Mouse (Mus musculus) spleen, embryonic (tissue): ENCODE measurements at regions not wholly inside any gene's neighbourhood (a gene's known extent, or its start where the extent isn't known, plus 50 kb on each side); places are given as distances from the start of the nearest gene placed in this dataset.

Experiments
- CTCF ChIA-PET: fragments of 350-600 bp; sonication (Branson Sonifier 250); formaldehyde crosslinking; loops from one replicate; lab custom pipeline; 2022; lab: Charles Lee

DNA sequence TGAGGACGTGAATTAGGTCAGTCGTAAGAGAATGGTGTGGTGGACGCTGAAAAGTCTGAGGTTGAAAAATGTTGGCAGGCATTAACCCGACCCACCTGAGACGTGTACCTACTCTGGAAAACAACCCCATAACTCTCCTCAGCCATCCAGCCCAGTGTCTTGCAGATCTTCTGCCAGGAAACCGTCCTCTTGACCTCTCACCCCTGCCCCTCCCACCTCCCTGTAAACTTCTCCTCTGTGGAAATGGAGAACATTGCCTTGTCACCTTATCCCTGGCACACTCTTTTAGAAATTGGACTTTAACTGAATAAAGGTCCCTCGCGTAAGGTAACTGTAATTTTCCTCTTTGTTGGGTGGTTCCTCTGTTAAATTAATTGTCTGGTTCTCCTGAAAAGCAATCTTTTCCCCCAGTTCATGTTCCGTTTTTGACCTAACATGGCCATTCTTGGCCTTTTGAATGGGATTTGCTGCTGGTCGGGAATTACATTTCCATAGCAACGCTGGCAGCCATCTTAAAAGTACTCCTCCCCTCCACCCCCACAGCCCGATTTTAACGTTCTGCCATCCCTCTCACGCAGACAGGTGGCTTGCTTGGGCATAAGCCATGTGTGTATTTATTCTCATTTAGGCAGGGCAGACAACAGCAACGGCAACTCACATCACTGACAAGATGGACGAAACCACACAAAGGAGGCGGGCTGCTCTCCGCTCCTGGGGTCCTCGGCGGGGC lies 196.8 kb upstream of the 4931429L15Rik start:
- CTCF ChIA-PET = no interaction called here

DNA sequence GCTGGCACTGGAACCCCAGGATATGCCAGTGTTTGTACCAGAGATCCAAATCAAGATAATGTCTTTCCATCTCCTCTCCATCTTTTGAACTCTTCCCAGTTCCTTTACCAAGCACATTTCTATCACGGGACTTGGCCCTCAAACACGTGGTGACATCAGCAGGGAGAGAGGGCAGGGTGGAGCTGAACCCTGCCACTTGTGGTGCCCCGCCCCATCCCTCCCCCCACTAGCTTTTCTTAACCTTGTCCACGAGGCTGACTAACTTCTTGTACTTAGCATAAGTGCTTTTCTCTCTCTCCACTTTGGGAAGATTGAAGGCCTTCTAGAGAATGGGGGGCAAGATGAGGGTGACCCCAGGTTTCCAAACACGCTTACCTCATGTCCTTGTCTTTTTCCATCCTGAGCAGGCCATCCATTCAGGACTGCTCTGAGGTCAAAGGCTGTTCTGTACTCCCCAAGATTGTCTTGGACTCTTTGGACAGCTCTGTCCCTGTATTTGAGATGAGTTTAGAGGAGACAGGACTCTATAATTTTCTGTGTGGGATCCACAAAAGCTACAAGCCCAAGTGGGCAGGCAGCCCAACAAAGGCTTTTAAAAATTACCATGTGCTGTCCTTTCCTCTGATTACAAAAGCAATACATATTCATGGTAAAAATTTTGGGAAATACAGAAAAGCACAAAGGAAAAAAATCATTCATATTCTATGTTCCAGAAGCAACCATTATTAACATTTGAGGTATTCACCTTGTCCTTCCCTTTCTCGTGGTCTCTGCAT lies 192.7 kb upstream of the 4931429L15Rik start:
- CTCF ChIA-PET = no interaction called here

DNA sequence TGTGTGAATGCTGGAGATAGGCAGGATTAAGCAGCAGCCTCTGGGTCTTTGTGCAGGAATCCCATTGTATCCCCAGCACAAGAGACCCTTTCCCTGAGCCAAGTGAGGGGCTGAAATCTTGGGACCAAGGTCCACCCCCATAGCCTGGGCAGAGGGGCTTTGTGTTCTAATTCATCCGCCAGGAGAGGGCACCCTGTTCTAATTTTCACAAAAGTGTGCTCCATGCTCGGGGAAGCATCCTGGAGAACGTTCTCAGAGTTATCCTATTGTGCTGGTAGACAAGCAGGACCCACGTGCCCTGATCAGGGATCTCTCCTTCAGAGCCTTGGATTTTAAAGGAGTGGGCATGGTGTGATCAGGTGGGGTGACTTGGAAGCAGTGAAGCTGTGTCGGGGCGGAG lies 191.5 kb upstream of the 4931429L15Rik start:
- CTCF ChIA-PET = no interaction called here

DNA sequence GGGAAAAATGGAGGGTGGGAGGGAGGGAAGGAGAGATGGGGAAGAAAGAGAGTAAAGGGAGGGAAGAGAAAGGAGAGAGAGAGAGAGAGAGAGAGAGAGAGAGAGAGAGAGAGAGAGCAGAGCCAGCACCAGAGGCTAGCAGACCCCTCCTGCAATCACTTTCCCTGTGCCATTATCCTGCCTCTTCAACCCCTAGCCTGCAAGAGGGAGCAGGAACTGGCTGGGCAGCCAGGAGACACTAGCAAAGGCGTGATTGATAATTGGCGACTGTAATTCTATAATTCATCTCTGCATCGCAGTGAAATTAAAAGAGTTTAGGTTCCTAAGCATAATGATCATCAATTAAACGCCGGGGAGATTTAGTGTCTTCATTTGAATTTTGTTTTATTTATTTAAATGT lies 190.1 kb upstream of the 4931429L15Rik start:
- CTCF ChIA-PET = no interaction called here

DNA sequence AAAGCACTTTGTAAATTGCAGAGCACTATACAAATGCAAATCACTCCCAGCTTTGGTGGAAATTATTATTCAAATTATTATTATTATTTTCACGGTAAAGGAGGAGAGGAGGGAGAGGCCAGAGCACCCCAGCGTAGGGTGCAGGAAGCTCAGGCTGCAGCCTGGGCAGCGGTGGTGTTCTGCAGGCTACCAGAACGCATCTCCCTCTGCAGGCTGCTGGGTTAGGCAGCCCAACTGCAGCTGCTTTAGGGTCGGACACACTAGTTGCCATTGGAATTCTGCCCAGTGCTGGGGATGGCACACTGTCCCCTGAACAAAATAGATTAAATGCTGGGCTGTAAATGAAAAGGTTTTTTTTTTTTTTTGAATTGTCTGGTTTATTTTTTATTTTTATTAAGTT lies 189.7 kb upstream of the 4931429L15Rik start:
- CTCF ChIA-PET = no interaction called here

DNA sequence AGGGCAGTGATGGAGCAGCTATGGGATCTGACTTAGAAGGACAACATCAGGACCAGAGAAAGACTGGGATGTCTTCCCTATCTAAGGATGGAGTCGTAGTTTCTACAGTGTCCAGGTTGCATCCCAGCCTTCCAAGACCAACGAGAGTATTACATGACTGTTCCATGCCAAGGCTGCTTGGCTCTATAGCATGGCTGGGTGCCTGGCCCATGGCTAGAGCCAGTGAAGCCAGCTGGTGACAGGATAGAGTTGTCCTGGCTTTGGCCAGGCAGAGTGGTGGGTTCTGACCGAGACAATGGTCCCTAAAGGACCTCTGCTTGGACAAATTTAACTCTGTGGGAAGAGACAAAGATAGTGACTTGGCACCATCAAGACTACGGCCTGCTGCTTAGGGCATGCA lies 187.2 kb upstream of the 4931429L15Rik start:
- CTCF ChIA-PET = no interaction called here

DNA sequence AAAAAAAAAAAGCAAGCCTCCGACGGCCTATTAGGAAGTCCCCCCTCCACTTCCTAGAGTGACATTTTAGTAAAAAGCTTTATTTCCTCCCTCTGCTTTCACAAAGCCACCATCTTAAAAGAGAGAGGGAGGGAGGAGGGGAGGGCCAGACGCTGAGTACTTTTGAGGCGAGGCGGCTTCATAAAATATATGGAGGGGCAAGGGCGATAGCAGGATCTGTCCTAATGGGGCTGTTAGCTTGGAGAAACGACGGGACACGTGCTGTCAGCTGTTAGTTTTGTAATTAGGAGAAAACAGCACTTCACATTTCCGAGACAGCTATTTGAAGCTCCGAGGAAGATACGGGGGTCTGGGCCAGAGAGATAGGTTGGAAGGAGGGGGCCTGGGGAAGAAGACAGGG lies 184.8 kb upstream of the 4931429L15Rik start:
- CTCF ChIA-PET = no interaction called here

DNA sequence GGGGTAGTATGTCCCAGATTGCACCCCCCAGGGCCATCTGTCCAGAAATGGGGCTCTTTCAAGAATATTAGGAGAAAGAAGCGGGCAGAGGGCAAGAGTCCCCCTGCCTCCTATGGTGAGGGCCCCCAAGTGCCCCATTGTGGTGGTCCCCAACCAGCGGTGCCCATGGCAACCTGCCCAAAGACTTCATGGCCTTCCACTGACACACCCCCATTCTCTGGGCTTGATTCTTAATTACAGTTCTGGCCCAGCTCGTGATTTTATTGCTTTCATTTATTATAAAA lies 184.3 kb upstream of the 4931429L15Rik start:
- CTCF ChIA-PET = no interaction called here

DNA sequence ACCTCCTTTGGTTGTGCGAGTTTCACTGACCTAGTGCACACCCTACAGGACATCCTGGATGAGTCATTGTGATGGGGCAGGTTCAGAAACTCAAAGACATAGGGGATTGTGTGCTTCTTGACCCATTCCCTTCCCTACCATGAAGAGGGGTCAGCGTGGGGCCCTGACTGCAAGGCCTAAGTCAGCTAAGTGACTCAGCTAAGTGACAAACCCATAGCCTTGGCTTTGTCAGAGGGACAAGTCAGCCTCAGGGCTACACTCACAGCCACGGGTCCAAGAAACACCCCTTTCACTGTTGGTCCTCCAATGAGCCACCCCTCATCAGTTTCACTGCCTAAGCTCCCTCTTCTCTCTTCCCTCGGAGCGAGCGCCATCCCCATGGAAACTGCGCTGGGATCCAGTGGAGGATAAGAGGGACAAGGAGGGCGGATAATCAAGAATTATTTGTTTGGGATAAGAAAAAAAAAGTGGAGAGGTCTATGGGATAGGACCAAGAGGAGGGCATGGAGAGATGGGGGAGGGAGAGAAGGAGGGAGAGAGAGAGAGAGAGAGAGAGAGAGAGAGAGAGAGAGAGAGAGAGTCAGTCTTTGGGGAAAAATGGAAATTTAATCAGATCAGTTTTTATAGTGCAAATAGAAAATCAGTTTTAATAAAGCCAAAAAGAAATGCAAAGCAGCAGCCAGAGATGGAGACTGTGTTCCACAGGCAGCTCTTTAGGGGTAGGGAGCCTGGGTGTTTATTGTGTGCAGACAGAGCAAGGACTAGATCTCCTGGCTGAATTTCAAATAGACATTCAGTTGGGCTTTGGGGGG lies 183.7 kb upstream of the 4931429L15Rik start:
- CTCF ChIA-PET = no interaction called here

DNA sequence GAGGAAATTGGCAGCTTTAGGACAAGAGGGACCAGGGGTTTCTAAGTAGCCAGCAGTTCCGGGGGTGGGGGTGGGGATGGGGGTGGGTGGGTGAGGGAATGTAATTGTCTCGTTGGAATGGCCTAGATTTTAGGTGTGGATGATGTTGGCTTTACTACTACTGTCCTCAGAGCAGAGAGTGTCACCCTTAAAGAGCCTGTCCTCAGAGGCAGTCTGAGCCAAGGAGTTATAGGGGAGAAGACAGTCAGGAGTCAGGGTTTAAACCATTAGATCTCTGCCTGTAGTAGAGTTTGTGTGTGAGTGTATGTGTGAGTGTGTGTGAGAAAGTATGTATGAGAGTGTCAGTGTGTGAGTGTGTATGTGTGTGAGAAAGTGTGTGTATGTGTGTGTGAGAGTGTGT lies 179.6 kb upstream of the 4931429L15Rik start:
- CTCF ChIA-PET = no interaction called here

DNA sequence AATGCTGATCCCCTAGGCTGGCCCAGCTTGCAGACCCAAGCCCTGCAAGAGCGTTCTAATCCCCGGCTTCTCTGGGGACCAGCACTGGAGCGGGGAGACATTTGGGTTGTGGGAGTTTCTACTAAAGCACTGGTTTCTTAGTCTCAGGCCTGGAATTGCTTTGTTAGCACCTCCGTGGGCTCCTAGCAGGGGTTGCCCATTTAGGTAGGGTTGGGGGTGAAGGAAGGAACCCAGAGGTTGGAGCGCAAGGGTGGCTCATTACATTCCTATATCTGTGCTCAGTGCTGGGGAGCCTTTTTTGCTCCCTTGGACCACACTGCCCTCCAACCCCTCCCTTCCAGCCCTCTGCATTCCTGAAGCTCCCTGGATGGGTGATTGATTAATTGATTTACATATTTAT lies 179.1 kb upstream of the 4931429L15Rik start:
- CTCF ChIA-PET = no interaction called here

DNA sequence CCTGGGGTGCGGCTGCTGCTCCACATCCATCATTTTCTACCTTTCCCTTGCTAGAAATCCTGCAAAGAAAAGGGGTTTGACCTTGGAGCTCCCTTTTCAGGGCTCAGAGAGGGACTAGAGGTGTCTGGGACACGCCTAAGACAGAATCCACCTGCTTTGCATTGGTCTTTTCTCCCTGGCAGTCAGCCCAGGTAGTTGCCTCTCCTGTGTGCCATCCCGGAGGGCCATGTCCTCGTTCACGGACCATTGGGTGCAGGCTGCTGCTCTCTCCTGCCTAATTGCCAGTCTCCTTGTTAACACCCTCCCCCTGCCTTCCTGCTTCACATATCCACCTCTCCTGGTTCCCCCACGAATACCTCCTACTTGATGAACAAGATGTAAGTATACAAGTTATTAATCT lies 175.5 kb upstream of the 4931429L15Rik start:
- CTCF ChIA-PET = no interaction called here

DNA sequence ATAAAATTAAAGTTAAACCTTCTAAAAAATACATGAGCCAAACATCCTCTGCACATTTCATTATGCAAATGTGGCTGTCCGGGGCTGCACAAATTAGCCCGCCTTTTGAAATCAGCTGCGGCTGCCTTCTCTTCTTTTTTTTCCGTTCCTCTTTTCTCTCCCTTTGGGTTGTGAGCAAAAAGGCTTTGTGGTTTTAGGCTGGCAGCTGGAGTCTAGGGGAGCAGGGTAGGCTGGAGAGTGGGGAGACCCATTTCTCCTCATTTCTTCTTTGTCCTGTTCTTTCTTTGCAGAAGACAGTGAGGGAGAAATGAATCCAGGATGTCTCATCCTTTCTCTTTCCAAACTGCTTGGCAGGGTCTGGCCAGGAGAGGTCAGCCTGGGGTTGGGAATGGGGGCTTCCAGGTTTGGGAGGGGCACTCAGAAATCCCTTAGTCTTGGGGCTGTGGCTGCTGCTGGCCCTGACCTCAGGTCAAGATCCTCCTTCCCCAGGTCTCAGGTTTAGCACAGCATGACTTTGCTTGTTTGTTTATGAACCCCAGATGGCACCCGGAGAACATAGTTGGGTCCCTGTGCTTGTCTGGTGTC lies 163.2 kb upstream of the 4931429L15Rik start:
- CTCF ChIA-PET = no interaction called here

DNA sequence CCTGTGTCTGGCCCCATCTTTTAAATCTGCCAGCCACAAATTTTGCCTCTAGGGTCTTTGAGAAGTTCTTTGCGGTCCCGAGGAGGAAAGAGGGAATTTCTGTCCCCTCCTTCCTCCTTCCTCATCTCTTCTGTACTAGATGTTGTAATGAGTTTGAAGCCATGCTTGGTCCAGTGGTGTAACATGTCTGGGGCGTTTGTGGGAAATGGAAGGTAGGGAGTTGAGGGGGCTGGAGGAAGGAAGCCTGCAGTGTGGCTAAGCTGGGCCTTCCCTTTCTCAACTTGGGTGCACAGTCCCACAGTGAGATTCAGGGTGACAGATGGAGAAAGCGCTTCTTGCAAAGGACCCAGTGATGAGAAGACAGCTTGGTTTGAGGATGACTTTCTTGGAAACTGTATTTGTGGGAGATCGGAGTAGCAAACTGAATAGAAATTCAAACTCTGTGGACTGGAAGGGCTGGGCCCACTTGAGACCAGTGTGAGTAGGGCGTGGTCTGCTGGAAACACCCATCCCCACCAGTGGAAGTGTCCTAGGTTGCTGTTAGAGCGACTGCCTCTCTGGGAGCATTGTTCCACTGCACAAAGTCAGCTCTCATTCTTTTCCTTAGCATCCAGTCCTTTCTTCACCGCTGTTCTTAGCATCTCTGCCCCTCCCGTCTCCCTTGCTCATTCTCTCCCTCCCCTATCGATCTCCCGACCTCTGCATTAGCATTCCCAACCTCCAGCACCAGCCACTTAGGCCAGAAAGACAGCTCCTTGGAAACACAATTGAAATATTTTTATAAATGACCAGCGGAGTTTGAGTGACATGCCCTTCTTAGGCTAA lies 162.5 kb upstream of the 4931429L15Rik start:
- CTCF ChIA-PET = no interaction called here

DNA sequence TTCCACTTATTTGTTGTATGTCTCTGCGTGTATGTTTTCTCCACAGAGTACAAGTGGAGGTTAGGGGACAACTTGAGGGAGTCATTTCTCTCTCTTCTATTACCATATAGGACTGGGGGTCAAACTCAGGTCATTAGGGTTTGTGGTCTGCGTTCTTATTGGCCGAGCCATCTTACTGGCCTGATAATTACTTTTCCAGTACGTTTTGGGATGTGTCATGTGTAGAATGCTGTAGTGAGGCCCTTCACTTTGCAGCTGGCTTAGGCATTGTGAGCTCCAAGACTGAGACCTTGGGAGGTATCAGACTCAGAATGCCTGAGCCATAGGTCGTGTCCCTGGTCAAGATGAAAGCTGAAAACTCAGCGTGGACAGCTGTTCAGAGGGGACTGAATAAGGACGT lies 161.7 kb upstream of the 4931429L15Rik start:
- CTCF ChIA-PET = no interaction called here

DNA sequence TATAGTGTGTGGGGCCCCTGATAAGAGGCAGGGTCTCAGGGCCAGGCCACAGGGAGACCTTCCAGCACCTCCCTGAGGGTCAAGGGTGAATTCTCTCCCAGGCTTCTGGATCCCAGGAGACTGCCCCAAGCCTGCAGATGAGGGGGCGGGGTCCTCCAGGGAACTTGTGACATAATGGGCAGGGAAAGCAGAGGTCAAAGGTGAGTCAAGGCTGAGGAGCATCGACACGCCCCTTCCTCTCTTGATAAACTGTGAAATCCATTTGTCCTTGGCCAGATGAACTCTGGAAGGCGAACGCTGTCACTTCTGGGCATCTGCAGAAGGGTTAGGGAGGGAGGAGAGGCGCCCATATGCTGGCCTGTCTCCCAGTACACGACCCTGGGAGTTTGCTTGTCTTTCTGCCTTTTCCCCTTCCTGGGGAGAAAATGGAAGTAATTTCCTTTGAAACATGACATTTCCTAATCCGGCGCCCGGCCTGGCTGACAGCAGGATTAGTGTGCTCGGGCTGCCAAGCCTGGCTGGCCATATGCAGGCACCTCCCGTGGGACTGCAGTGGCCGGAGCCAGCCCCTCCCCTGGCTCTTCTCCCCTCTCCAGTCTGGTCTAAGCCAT lies 160.4 kb upstream of the 4931429L15Rik start:
- CTCF ChIA-PET = no interaction called here

DNA sequence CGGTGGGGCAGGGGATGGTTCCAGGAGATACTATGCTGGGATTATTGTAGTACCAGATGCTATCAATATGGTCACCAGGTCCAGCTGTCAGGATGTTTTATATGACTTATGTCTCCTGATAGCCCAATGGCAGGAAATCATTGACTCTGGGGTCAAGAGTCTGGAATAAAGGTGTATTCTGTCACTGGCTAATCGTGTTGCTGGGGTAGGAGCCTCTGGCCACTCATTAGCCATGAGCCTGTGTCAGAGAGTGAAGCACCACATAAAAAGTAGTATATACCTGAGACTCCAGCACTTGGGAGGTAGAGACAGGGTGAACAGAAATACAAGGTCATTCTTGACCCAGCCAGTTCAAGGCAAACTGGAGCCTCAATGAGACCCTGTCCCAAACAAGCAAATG lies 158.8 kb upstream of the 4931429L15Rik start:
- CTCF ChIA-PET = no interaction called here

DNA sequence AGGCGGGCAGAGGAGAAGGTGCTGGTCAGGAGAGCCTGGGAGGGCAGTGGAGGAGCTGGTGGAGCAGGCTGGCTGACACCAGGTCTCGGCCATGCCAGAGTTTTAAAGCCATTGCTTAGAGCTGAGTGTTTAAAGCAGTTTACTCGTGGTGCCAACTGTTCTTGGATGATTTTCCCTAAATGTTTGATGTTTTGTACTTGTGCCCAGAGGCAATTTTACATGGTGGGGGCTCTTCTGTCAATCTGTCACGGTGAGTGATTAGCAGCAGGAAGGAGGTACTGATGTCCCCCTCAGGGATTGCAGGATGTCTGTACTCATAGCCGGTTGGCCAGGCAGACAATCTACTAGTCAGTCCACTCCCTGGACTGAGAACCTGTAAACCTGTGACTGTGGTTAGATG lies 156.7 kb upstream of the 4931429L15Rik start:
- CTCF ChIA-PET = no interaction called here

DNA sequence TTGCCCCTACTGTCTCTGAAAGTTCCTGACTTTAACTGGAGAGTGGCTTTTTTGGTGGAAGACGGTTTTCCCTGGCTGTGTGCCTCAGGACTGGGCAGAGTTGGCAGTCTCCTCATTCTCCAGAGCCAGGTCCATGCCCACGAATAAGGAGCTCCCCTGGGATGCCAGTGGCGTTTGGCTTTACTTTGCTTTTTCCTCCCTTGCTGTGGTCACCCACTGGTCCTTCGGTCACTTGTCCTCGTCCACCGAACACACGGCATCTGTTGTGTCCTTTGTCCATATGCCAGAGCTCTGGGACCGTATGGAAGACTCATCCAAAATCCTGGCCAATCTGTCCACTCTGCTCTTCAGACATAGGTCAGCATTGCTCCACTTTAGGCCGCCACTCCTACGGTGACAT lies 153.9 kb upstream of the 4931429L15Rik start:
- CTCF ChIA-PET = no interaction called here

DNA sequence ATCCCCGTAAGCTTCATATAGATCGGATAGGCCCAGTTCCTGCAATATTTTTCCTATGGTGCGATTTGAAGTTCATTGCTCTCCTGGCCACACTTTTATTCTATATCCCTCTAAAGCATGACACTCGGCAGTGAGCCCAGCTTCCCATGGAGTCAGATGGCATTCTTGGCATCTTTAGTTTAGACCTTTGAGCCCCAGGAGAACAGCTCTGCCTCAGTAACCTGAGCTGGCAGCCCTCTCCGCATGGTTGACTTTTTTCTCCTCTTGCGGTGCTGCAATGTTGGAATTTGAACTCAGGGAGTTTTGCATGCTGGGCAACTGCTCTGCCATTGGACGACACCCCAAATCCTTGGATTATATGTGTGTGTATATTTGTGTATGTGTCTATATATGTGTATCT lies 149.7 kb upstream of the 4931429L15Rik start:
- CTCF ChIA-PET = no interaction called here

DNA sequence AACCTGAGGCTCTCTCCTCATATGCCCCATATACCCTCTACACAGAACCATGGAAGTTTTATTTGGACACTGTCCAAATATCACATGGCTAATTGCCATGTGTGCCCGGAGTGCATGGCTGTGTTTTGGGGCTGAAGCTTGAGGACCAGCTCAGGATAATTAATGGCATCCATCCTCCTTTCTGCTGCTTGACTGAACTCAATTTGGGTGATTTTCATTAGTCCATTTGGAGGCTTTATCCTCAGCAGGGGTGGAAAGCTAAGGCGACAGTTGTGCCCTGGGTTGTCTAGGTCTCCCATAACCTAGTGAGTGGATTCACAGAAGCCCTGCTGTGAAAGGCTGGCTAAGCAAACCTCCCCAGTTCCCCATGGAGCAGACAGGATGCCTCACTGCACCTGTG lies 148.5 kb upstream of the 4931429L15Rik start:
- CTCF ChIA-PET = no interaction called here
